Mouse (Mus musculus) spleen, adult 2 months (tissue): ENCODE data around the gene Ldb2.

Source experiments
- CTCF ChIP-seq: fragments of 200-500 bp; IDR thresholded peaks from 2 replicates; pipeline ENCODE4 v1.5.1; 2011; ENCODE audit warnings: mild to moderate bottlenecking, inconsistent platforms; ENCODE audit not compliant: insufficient read depth, insufficient read length, insufficient replicate concordance; ENCODE audit errors: extremely low read depth
- POLR2A ChIP-seq: fragments of 200-500 bp; IDR thresholded peaks from 2 replicates; pipeline ENCODE4 v1.6.1; 2011; ENCODE audit warnings: low read depth, low read length, inconsistent platforms

GRCm38 (mm10) chr5:44710132-44710871, 89.2 kb downstream of the Ldb2 start:
- no peak for TF ChIP-seq CTCF
- TF ChIP-seq POLR2A: no peak
